Mouse (Mus musculus): ENCODE results near the gene Msi2.

Gene Msi2

GRCm38 (mm10) chr11:88404816-88405613 is 313.3 kb downstream of the Msi2 start:
- peak; percentile 78 to 83 for DNase-seq (ENCODE audit: low spot score in 2 of 2)

- no peak for DNase-seq (ENCODE audit: low spot score in 2 of 2)
These were observed 314.1 kb downstream of the Msi2 start for GRCm38 (mm10) chr11:88404247-88404677.

GRCm38 (mm10) chr11:88402290-88402689 is 316.0 kb downstream of the Msi2 start:
- DNase-seq (ENCODE audit: low spot score in 2 of 2): no peak

- DNase-seq (ENCODE audit: low spot score in 2 of 2): no peak
These were observed 317.0 kb downstream of the Msi2 start for GRCm38 (mm10) chr11:88401333-88401732.

- DNase-seq (ENCODE audit: low spot score in 2 of 2): no peak
These were observed 317.4 kb downstream of the Msi2 start for GRCm38 (mm10) chr11:88400926-88401325.

GRCm38 (mm10) chr11:88400235-88400634 is 318.1 kb downstream of the Msi2 start:
- no peak for DNase-seq (ENCODE audit: low spot score in 2 of 2)

- no peak for DNase-seq (ENCODE audit: low spot score in 2 of 2)
These were observed 318.9 kb downstream of the Msi2 start for GRCm38 (mm10) chr11:88399431-88399830.

- no peak for DNase-seq (ENCODE audit: low spot score in 2 of 2)
These were observed 319.3 kb downstream of the Msi2 start for GRCm38 (mm10) chr11:88399028-88399427.

- DNase-seq (ENCODE audit: low spot score in 2 of 2): no peak
These were observed 323.0 kb downstream of the Msi2 start for GRCm38 (mm10) chr11:88395076-88395990.

GRCm38 (mm10) chr11:88394341-88395075 is 323.8 kb downstream of the Msi2 start:
- no peak for DNase-seq (ENCODE audit: low spot score in 2 of 2)

GRCm38 (mm10) chr11:88392715-88393114 is 325.6 kb downstream of the Msi2 start:
- no peak for DNase-seq (ENCODE audit: low spot score in 2 of 2)

GRCm38 (mm10) chr11:88391181-88391814 is 327.0 kb downstream of the Msi2 start:
- DNase-seq (ENCODE audit: low spot score in 2 of 2): no peak

- no peak for DNase-seq (ENCODE audit: low spot score in 2 of 2)
These were observed 328.8 kb downstream of the Msi2 start for GRCm38 (mm10) chr11:88389530-88389929.

GRCm38 (mm10) chr11:88386916-88387315 is 331.4 kb downstream of the Msi2 start:
- DNase-seq (ENCODE audit: low spot score in 2 of 2): no peak

- DNase-seq (ENCODE audit: low spot score in 2 of 2): no peak
These were observed 335.9 kb downstream of the Msi2 start for GRCm38 (mm10) chr11:88382449-88382848.

GRCm38 (mm10) chr11:88381145-88381909 is 337.0 kb downstream of the Msi2 start:
- no peak for DNase-seq (ENCODE audit: low spot score in 2 of 2)

GRCm38 (mm10) chr11:88379635-88380034 is 338.7 kb downstream of the Msi2 start:
- no peak for DNase-seq (ENCODE audit: low spot score in 2 of 2)

GRCm38 (mm10) chr11:88378686-88379339 is 339.5 kb downstream of the Msi2 start:
- DNase-seq (ENCODE audit: low spot score in 2 of 2): no peak

- no peak for DNase-seq (ENCODE audit: low spot score in 2 of 2)
These were observed 345.7 kb downstream of the Msi2 start for GRCm38 (mm10) chr11:88372589-88372988.

GRCm38 (mm10) chr11:88369898-88370297 is 348.4 kb downstream of the Msi2 start:
- DNase-seq (ENCODE audit: low spot score in 2 of 2): no peak
